Mouse (Mus musculus) spleen, embryonic (tissue): ENCODE results near the gene Glcci1.

Experiments
- CTCF ChIA-PET: fragments of 350-600 bp; sonication (Branson Sonifier 250); formaldehyde crosslinking; loops from one replicate; lab custom pipeline; 2022; lab: Charles Lee

Glcci1 gene

GRCm38 (mm10) chr6:8545780-8546179, 36.4 kb downstream of the Glcci1 start:
- CTCF ChIA-PET, result no interaction called here

DNA sequence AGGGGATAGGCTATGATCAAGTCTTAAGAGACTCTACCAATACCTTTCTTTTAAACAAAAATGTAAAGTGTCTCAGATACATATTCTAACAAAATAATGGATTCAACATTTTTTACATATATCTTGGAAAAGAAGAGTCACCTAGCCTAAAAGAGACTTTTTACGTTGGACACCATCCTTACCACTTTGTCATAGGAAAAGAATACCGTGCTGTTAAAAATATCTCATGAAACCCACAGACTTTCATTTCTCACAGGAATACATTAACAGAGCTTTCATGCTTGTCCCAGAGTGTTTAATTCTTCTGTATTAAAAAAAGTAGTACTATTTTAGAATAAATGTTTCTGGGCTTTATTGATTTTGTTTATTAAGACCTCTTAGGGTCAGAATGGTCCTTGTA, 41.8 kb downstream of the Glcci1 start:
- CTCF ChIA-PET, result no interaction called here

GRCm38 (mm10) chr6:8556849-8557571, 47.6 kb downstream of the Glcci1 start:
- CTCF ChIA-PET, result no interaction called here

GRCm38 (mm10) chr6:8560682-8561081, 51.3 kb downstream of the Glcci1 start:
- CTCF ChIA-PET, result no interaction called here

- CTCF ChIA-PET, result no interaction called here
These were observed 73.0 kb downstream of the Glcci1 start for GRCm38 (mm10) chr6:8582377-8582776.

GRCm38 (mm10) chr6:8583892-8584291, 74.5 kb downstream of the Glcci1 start:
- CTCF ChIA-PET, result no interaction called here

DNA sequence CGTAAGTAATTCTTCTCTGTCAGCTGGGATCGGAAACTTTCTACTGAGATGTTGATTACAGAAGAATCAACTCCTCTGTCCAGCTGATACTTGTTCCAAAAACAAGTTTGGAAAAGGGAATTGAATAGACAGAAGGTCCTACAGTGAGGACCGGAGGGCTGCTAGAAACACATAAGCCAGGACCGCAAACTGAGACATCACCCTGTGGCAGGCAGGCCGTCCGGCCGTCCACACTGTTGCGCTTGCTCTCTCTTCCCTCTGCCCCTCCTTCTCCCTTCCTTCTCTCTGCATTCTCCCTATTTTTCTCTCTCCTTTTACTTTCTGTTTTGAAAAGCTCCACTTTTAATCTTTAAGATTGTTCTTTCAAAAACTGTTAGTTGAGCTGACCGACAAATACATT, 82.3 kb downstream of the Glcci1 start:
- CTCF ChIA-PET, result no interaction called here

GRCm38 (mm10) chr6:8617369-8617768, 108.0 kb downstream of the Glcci1 start:
- CTCF ChIA-PET, result no interaction called here

- CTCF ChIA-PET, result interaction anchor here (0.9 to 1.1 kb wide), 2 partner anchors 67 to 92 kb away, joined by 3 read pairs; no protein-coding TSS in a partner anchor
These were observed 110.4 kb downstream of the Glcci1 start for GRCm38 (mm10) chr6:8619582-8620350.

- CTCF ChIA-PET, result no interaction called here
These were observed 113.6 kb downstream of the Glcci1 start for GRCm38 (mm10) chr6:8623045-8623444.

GRCm38 (mm10) chr6:8628226-8628625, 118.8 kb downstream of the Glcci1 start:
- CTCF ChIA-PET, result no interaction called here

- CTCF ChIA-PET, result no interaction called here
These were observed 119.4 kb downstream of the Glcci1 start for GRCm38 (mm10) chr6:8628715-8629267.

- CTCF ChIA-PET, result interaction anchor here (0.5 kb wide), 1 partner anchor 12 kb away, joined by 6 read pairs; no protein-coding TSS in a partner anchor
These were observed 121.1 kb downstream of the Glcci1 start for GRCm38 (mm10) chr6:8630531-8630930.

DNA sequence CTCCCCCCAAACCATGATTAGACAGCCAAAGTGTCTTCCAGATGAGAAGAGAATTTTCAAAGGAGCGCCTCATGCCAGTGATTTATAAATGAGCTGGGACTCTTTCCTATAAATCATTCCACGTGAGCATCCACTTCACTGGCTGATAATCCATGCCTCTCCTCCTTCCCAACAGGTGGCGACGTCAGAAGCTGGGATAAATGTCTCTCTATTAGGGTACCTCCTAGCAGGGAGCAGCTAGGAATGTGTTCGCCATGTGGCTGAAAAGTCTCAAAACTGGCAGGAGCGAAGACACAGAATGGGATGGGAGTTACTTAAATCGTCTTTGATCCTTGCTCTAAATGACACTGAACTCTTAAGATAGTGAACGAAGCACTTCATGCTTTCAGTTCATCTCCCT, 122.0 kb downstream of the Glcci1 start:
- CTCF ChIA-PET, result no interaction called here

DNA sequence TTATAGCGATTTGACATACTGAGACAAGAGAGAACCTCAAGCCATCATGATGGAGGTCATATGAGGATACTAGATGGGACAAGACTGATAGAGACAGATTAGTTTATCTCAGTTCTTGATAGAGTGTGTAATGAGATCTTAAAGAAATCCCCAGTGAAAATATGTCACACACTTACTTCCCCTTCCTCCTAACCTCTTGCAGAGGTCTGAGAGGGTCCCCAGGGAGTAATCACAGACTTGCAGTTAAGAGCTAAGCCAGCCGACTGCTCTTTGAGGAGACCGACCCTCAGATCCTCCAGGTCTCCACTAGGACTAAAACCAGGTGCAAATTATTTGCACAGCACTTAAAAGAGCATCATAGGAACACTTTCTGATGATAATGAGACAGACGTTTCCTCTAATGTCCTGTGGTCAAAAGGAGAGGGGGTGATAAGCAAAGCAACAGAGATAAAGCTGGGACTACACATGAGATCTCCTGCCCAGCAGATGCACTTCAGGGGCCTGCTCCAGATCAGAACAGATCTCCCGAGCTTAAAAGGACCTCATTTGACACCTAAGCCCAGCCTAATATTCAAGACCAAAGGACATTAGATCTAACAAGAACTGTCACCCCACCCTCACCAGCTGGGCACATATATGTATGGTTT, 122.7 kb downstream of the Glcci1 start:
- CTCF ChIA-PET, result no interaction called here

- CTCF ChIA-PET, result no interaction called here
These were observed 123.3 kb downstream of the Glcci1 start for GRCm38 (mm10) chr6:8632701-8633100.

DNA sequence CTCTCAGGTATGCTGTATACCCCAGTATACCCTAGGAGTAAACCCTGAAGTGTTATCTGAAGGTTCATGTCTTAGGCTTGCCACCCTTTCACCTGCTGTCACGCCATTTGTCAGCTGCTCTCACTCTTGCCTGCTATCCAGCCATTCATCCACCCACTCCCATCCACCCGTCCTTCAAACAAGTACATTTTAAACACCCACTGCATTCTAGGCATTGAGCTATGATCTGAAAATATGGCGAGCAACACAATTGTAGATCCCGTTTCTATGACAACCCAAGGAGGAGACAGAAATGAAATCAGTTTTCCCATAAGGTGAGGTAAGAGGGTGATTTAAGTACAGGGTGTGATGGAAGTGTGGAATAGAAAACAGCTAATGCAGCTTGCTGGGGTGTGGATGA, 128.7 kb downstream of the Glcci1 start:
- CTCF ChIA-PET, result no interaction called here

GRCm38 (mm10) chr6:8638899-8639298, 129.5 kb downstream of the Glcci1 start:
- CTCF ChIA-PET, result no interaction called here

DNA sequence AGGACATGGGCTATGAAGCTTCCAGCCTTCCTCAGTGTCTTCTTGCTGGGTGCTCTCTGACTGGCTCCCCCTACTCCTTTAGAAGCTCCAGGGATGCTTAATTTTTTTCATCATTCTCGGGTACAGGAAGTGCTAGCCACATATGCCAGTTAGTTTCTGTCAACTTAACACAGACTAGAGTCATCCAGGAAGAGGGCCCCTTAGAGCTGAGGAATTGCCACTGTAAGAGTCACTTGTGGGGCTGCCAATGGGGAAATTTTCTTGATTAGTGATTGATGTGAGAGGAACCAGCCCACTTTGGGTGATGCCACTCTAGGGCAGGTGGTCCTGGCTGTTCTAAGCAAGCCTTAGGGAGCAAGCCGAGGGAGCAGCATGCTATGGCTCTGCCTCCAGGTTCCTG, 130.1 kb downstream of the Glcci1 start:
- CTCF ChIA-PET, result no interaction called here

GRCm38 (mm10) chr6:8640863-8641262, 131.5 kb downstream of the Glcci1 start:
- CTCF ChIA-PET, result no interaction called here

DNA sequence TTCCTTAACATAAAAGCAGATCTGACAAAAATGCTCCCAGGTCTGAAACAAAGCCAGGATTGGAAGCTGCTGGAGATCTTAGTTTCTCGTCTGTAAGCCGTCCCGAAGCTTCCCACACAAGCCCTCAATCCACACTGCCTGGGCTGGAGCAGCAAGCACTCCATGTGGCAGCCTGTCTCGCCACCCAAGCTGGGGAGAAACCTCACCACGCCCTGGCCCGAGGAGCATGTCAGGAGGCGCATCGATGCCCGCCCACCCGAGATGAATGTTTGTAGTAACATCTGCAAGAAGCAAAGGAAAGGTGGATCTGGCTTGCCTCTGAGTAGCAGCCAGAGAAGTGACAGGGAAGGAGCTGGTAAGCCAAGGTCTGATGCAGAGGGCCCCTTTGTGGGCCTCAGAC, 135.3 kb downstream of the Glcci1 start:
- CTCF ChIA-PET, result interaction anchor here (0.8 kb wide), 1 partner anchor 307 kb away, joined by 3 read pairs; no protein-coding TSS in a partner anchor

GRCm38 (mm10) chr6:8645708-8646107, 136.3 kb downstream of the Glcci1 start:
- CTCF ChIA-PET, result interaction anchor here (0.6 kb wide), 1 partner anchor 60 kb away, joined by 3 read pairs; no protein-coding TSS in a partner anchor
